Mouse (Mus musculus) thymus, adult 2 months (tissue): ENCODE measurements around the gene Pip4k2c.

ENCODE experiments used
- CTCF ChIP-seq: fragments of 200-500 bp; IDR thresholded peaks from 2 replicates; pipeline ENCODE4 v1.5.1; 2012; ENCODE audit warnings: mild to moderate bottlenecking, control low read depth, low read length, moderate library complexity, borderline replicate concordance; ENCODE audit not compliant: control insufficient read depth, poor library complexity, insufficient read depth; ENCODE audit errors: extremely low read depth
- POLR2A ChIP-seq: fragments of 200-500 bp; IDR thresholded peaks from 2 replicates; pipeline ENCODE4 v1.6.1; 2012; ENCODE audit warnings: mild to moderate bottlenecking, low read length, control low read depth, moderate library complexity; ENCODE audit not compliant: control insufficient read depth, poor library complexity, insufficient read depth; ENCODE audit errors: extremely low read depth

- TF ChIP-seq CTCF (no peak), POLR2A (no peak)
Observed at GRCm38 (mm10) chr10:127228897-127229296, 17.5 kb upstream of the Pip4k2c start.
